25 mouse cellular contexts compared by ENCODE assay signal in genomic region chr15:27662699-27663098, GRCm38 (mm10).
"Had no signal": no experiment of that assay in that cellular context is flagged by ENCODE, and none has a peak within 500 bp of the region (broad histone marks: within the 10 kb centered on the region; RNA-seq: fewer than 3 reads in every experiment).

No protein-coding gene starts in this region.

- H3K27me3 ChIP-seq: heart, embryonic 12.5 days; hindbrain, embryonic 12.5 days; intestine, embryonic 15.5 days; limb, embryonic 13.5 days; limb, embryonic 15.5 days; liver, embryonic 12.5 days had no signal

- H3K4me3 ChIP-seq: heart, adult 2 months; heart, embryonic 10.5 days; heart, embryonic 12.5 days; hindbrain, embryonic 10.5 days; hindbrain, embryonic 12.5 days; intestine, embryonic 15.5 days; limb, embryonic 13.5 days; limb, embryonic 15.5 days; liver, embryonic 12.5 days had no signal

- H3K27ac ChIP-seq: heart, adult 2 months; heart, embryonic 10.5 days; hindbrain, embryonic 10.5 days; hindbrain, embryonic 12.5 days; hindbrain, embryonic 14.5 days; intestine, embryonic 15.5 days; limb, embryonic 13.5 days; limb, embryonic 15.5 days; liver, embryonic 12.5 days; liver, embryonic 14.5 days had no signal

- ATAC-seq: hindbrain, embryonic 16.5 days; inflammation-experienced regulatory T-cells, adult 6 months; intestine, embryonic 15.5 days; intestine, postnatal 0 days; liver, embryonic 12.5 days had no signal

- H3K9ac ChIP-seq: heart, embryonic 12.5 days; hindbrain, embryonic 12.5 days; hindbrain, embryonic 14.5 days; intestine, embryonic 15.5 days; limb, embryonic 13.5 days; limb, embryonic 15.5 days; liver, embryonic 12.5 days; liver, embryonic 14.5 days had no signal

- H3K4me2 ChIP-seq: heart, embryonic 12.5 days; hindbrain, embryonic 12.5 days; hindbrain, embryonic 14.5 days; intestine, embryonic 15.5 days; limb, embryonic 13.5 days; limb, embryonic 15.5 days; liver, embryonic 12.5 days had no signal

- H3K9me3 ChIP-seq: heart, embryonic 10.5 days; hindbrain, embryonic 10.5 days; hindbrain, embryonic 12.5 days; intestine, embryonic 15.5 days; limb, embryonic 15.5 days; liver, embryonic 12.5 days had no signal

- H3K36me3 ChIP-seq: heart, embryonic 10.5 days; heart, embryonic 12.5 days; hindbrain, embryonic 10.5 days; hindbrain, embryonic 12.5 days; intestine, embryonic 15.5 days had no signal

- H3K4me1 ChIP-seq: heart, embryonic 10.5 days; heart, embryonic 12.5 days had no signal

- DNase-seq: gastrocnemius, postnatal 14 days; gastrocnemius, postnatal 36 days; heart, adult 2 months; heart, postnatal 10 days; heart, postnatal 4 days; kidney, adult 18-20 months; kidney, adult 8-10 months; kidney, postnatal 10 days; kidney, postnatal 36 days; layer of hippocampus, adult 9-11 months; layer of hippocampus, postnatal 36 days; left cerebral cortex, postnatal 4 days had no signal
